Comparison of ENCODE assay signal across 23 mouse cellular contexts in the genomic region with DNA sequence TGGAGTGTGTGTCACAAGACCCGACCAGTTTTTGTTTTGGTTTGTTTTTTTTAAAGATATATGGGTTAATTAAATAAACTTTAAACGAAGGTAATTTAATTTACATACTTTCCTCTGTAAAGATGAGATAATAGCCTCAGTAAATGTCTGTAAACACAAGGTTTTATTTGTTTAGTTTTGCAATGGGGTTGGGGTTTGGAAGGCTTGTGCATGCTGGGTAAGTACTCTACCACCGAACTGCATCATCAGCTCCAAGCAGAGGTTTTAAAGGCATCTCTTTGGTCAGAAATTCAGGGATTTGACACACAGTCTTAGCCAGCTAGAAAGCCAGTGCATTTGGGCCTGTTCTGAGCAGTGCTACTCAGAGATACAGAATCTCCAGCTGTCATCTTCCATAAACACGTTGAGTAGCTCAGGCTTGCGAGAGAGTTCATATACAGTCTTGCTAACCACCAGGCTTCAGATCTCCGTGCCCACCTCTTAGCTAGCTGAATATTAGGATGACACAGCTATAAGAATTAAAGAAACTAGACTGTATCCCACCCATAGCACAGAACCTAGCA. TPM values are rescaled to one million over a fixed set of nuclear protein-coding genes. Genes with fewer than 3 reads are reported as not detected.
DNase-seq lines count a peak whose midpoint lies in the region; ATAC-seq lines count a peak whose summit lies in the region.
"Had no signal": no experiment of that assay in that cellular context is flagged by ENCODE, and none has a peak within 500 bp of the region (broad histone marks: within the 10 kb centered on the region; RNA-seq: fewer than 3 reads in every experiment).

No protein-coding gene starts in this region.

- no peaks in the 10 kb centered on the region for H3K9me3 ChIP-seq in intestine, embryonic 16.5 days (ENCODE audit: control insufficient read depth, low read length)
- no peaks in the 10 kb centered on the region for H3K9me3 ChIP-seq in intestine, embryonic 15.5 days
- no peaks in the 10 kb centered on the region for H3K9me3 ChIP-seq in embryonic facial prominence, embryonic 12.5 days
- H3K9me3 ChIP-seq: forebrain, embryonic 13.5 days; heart, embryonic 12.5 days; liver, embryonic 13.5 days; midbrain, embryonic 15.5 days had no signal

- no peaks in the 10 kb centered on the region for H3K79me2 ChIP-seq in macrophage (ENCODE audit: inconsistent target)

- ATAC-seq in intestine, embryonic 16.5 days = peak; percentile 5; the same call in 1 of the 2 replicates
- ATAC-seq in intestine, embryonic 15.5 days = no peak; the same call in 1 of the 2 replicates
- ATAC-seq in embryonic facial prominence, embryonic 12.5 days (ENCODE audit: insufficient number of reproducible peaks, insufficient read depth, low FRiP score, low TSS enrichment) = no peak
- ATAC-seq: forebrain, embryonic 13.5 days; lung, postnatal 0 days; midbrain, embryonic 15.5 days had no signal

- no peaks in the 10 kb centered on the region for H3K36me3 ChIP-seq in intestine, embryonic 16.5 days (ENCODE audit: control insufficient read depth, insufficient read depth, low read length)
- H3K36me3 ChIP-seq in intestine, embryonic 15.5 days = no peaks in the 10 kb centered on the region
- H3K36me3 ChIP-seq in embryonic facial prominence, embryonic 12.5 days = no peaks in the 10 kb centered on the region
- H3K36me3 ChIP-seq in macrophage (ENCODE audit: inconsistent target) = no peaks in the 10 kb centered on the region
- H3K36me3 ChIP-seq: liver, embryonic 13.5 days; midbrain, embryonic 15.5 days had no signal

- no peak overlapping the region for H3K9ac ChIP-seq in intestine, embryonic 16.5 days (ENCODE audit: low read depth, low read length)
- H3K9ac ChIP-seq in intestine, embryonic 15.5 days = no peak overlapping the region
- H3K9ac ChIP-seq in embryonic facial prominence, embryonic 12.5 days = no peak overlapping the region
- H3K9ac ChIP-seq: forebrain, embryonic 13.5 days; heart, embryonic 12.5 days; hindbrain, embryonic 14.5 days; liver, embryonic 13.5 days; midbrain, embryonic 15.5 days had no signal

- WGBS in intestine, embryonic 16.5 days = 45% methylated on average over 6 of the region's 6 CpGs
- 36% methylated on average over 6 of the region's 6 CpGs for WGBS in intestine, embryonic 15.5 days
- whole genome bisulfite sequencing in embryonic facial prominence, embryonic 12.5 days = 65% methylated on average over 6 of the region's 6 CpGs
- 91% methylated on average over 6 of the region's 6 CpGs for WGBS in macrophage (ENCODE audit: missing documents)

- H3K27me3 ChIP-seq in intestine, embryonic 16.5 days (replicated peaks; ENCODE audit: control insufficient read depth, insufficient read depth, low read length) = no peaks in the 10 kb centered on the region
- no peaks in the 10 kb centered on the region for H3K27me3 ChIP-seq in intestine, embryonic 15.5 days (replicated peaks)
- H3K27me3 ChIP-seq in embryonic facial prominence, embryonic 12.5 days = no peaks in the 10 kb centered on the region
- H3K27me3 ChIP-seq: forebrain, embryonic 13.5 days; heart, embryonic 12.5 days; liver, embryonic 13.5 days; midbrain, embryonic 15.5 days had no signal

- H3K4me3 ChIP-seq in intestine, embryonic 16.5 days (ENCODE audit: low read length) = no peak overlapping the region
- no peak overlapping the region for H3K4me3 ChIP-seq in intestine, embryonic 15.5 days (replicated peaks)
- H3K4me3 ChIP-seq in embryonic facial prominence, embryonic 12.5 days = no peak overlapping the region
- H3K4me3 ChIP-seq in macrophage (ENCODE audit: inconsistent target) = no peak overlapping the region
- H3K4me3 ChIP-seq: erythroblast, embryonic 14.5 days; forebrain, embryonic 13.5 days; heart, embryonic 12.5 days; liver, embryonic 13.5 days; midbrain, embryonic 15.5 days had no signal

- peak; percentile 59 for DNase-seq in 3T3-L1 (ENCODE audit: low read depth, low spot score)
- no peak for DNase-seq in Muller cell, postnatal 12 days (ENCODE audit: inconsistent ontology term)
- DNase-seq in spleen, postnatal 4 days (ENCODE audit: low spot score in 2 of 2) = no peak
- no peak for DNase-seq in testis, postnatal 10 days (ENCODE audit: low spot score)
- DNase-seq: adrenal gland, adult 2 months; cerebellum, adult 8-10 months; heart, postnatal 14 days; liver, embryonic 13.5 days; right cerebral cortex, postnatal 4 days; thymus, adult 18-20 months had no signal

- no peak overlapping the region for H3K27ac ChIP-seq in intestine, embryonic 16.5 days (ENCODE audit: low read length)
- H3K27ac ChIP-seq in intestine, embryonic 15.5 days = no peak overlapping the region
- peak overlapping the region; percentile 63 for H3K27ac ChIP-seq in embryonic facial prominence, embryonic 12.5 days
- peak overlapping the region; percentile 19 for H3K27ac ChIP-seq in macrophage
- H3K27ac ChIP-seq: forebrain, embryonic 13.5 days; hindbrain, embryonic 14.5 days; kidney, postnatal 0 days; liver, embryonic 13.5 days; midbrain, embryonic 15.5 days had no signal

- peaks cover 18% of the 10 kb centered on the region for H3K4me1 ChIP-seq in intestine, embryonic 16.5 days (ENCODE audit: control insufficient read depth, insufficient read depth, low read length)
- H3K4me1 ChIP-seq in intestine, embryonic 15.5 days (replicated peaks) = peaks cover 13% of the 10 kb centered on the region
- peaks cover 35% of the 10 kb centered on the region for H3K4me1 ChIP-seq in embryonic facial prominence, embryonic 12.5 days

- H3K4me2 ChIP-seq in intestine, embryonic 16.5 days (ENCODE audit: low read depth, low read length) = no peak overlapping the region
- H3K4me2 ChIP-seq in intestine, embryonic 15.5 days (replicated peaks) = no peak overlapping the region
- H3K4me2 ChIP-seq in embryonic facial prominence, embryonic 12.5 days (replicated peaks) = no peak overlapping the region
- H3K4me2 ChIP-seq: forebrain, embryonic 13.5 days; heart, embryonic 12.5 days; hindbrain, embryonic 14.5 days; liver, embryonic 13.5 days; midbrain, embryonic 15.5 days had no signal

RNA-seq across cellular contexts. Expression of gene Prtg, which starts 31.0 kb away (rescaled TPM):
- 0.32 and 0.33 TPM in 2 replicates for polyA plus RNA-seq in intestine, embryonic 16.5 days (2015; fragmentation: Nextera tagmentation; extraction: Ambion mirVana)
- 0.40 and 0.52 TPM in 2 replicates for polyA plus RNA-seq in intestine, embryonic 15.5 days (2015; fragmentation: Nextera tagmentation; extraction: Ambion mirVana)
- polyA plus RNA-seq in embryonic facial prominence, embryonic 12.5 days (2016; fragmentation: Nextera tagmentation; extraction: Ambion mirVana) = 1.8 and 2.1 TPM in 2 replicates
- total RNA-seq in macrophage (2018; cell fraction: chromatin; rRNA removed) = under 1 TPM in 1 of 26 experiments, not detected in 25; 0.06 TPM
- not detected for total RNA-seq in macrophage (2018; cell fraction: cytosol; rRNA removed)
- not detected for total RNA-seq in macrophage (2018; cell fraction: nucleus; rRNA removed)
- not detected in 3 replicates for polyA plus RNA-seq in macrophage (2018)
- total RNA-seq: common myeloid progenitor, adult 5-6 weeks; megakaryocyte progenitor cell, adult 5-6 weeks had no signal
- polyA plus RNA-seq: erythroblast, embryonic 14.5 days had no signal

Comparison
In these comparisons a context has a peak if more than half of its experiments do, and no peak if none do; other contexts are left out.
1. H3K27ac ChIP-seq: peak in embryonic facial prominence, embryonic 12.5 days (single experiment) and macrophage (single experiment); none in intestine, embryonic 16.5 days (single experiment) and intestine, embryonic 15.5 days (single experiment).